In the genomic region with DNA sequence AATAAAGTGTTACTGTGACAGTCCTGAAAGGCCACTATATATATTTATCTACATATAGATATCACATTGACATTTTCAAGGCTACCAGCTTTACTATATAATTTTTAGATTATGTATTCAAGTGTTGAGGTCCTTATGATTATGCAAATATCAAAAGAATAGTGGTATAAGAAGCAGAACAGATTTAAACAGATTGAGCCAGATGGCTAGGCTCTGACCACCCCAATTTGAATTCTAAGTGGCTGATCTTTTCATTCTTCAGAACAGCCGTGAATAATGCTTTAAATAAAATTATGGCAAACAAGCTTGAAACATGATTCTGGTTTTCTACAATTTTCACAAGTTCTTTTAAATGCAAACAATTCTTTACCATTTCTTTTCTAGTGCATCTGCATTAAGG, we compare ENCODE assay signal across 20 mouse cellular contexts. TPM values are rescaled to one million over a fixed set of nuclear protein-coding genes. Genes with fewer than 3 reads are reported as not detected.
DNase-seq lines count a peak whose midpoint lies in the region; ATAC-seq and TF ChIP-seq lines count a peak whose summit lies in the region.
"Had no signal": no experiment of that assay in that cellular context is flagged by ENCODE, and none has a peak within 500 bp of the region (broad histone marks: within the 10 kb centered on the region; RNA-seq: fewer than 3 reads in every experiment).

No protein-coding gene starts in this region.

- peak overlapping the region; percentile 32; the same call in 1 of the 2 replicates for H3K27ac ChIP-seq in forebrain, embryonic 15.5 days (replicated peaks)
- H3K27ac ChIP-seq in forebrain, embryonic 13.5 days: no peak overlapping the region
- 0 out of 2 replicates have a peak overlapping the region, but pooled peaks have one; percentile 28 for H3K27ac ChIP-seq in layer of hippocampus, adult 2 months
- no peak overlapping the region for H3K27ac ChIP-seq in kidney, embryonic 16.5 days (ENCODE audit: low read length)
- H3K27ac ChIP-seq: embryonic facial prominence, embryonic 10.5 days; embryonic facial prominence, embryonic 12.5 days; forebrain, embryonic 12.5 days had no signal

- H3K4me3 ChIP-seq in forebrain, embryonic 15.5 days: no peak overlapping the region
- no peak overlapping the region for H3K4me3 ChIP-seq in forebrain, embryonic 13.5 days
- no peak overlapping the region for H3K4me3 ChIP-seq in layer of hippocampus, adult 2 months
- H3K4me3 ChIP-seq in kidney, embryonic 16.5 days (ENCODE audit: low read length): no peak overlapping the region
- H3K4me3 ChIP-seq: embryonic facial prominence, embryonic 10.5 days; embryonic facial prominence, embryonic 12.5 days; forebrain, embryonic 12.5 days had no signal

- no peak for TF ChIP-seq POLR2A in brain, embryonic 14.5 days (IDR thresholded peaks at IDR 0.05; ENCODE audit: borderline replicate concordance, extremely low read depth, insufficient read depth, insufficient read length, poor library complexity, severe bottlenecking)

- no peaks in the 10 kb centered on the region for H3K4me1 ChIP-seq in forebrain, embryonic 15.5 days
- H3K4me1 ChIP-seq in forebrain, embryonic 13.5 days: no peaks in the 10 kb centered on the region
- no peaks in the 10 kb centered on the region for H3K4me1 ChIP-seq in kidney, embryonic 16.5 days (ENCODE audit: insufficient read depth, low read length)
- H3K4me1 ChIP-seq: embryonic facial prominence, embryonic 10.5 days; embryonic facial prominence, embryonic 12.5 days; forebrain, embryonic 12.5 days had no signal

- WGBS in forebrain, embryonic 15.5 days: 49% methylated on average over 1 of the region's 1 CpGs
- WGBS in forebrain, embryonic 13.5 days: 53% methylated on average over 1 of the region's 1 CpGs
- WGBS in kidney, embryonic 16.5 days: 79% methylated on average over 1 of the region's 1 CpGs

- no peak for ATAC-seq in forebrain, embryonic 15.5 days (replicated peaks)
- ATAC-seq in forebrain, embryonic 13.5 days: no peak
- ATAC-seq in kidney, embryonic 16.5 days (ENCODE audit: low FRiP score, low TSS enrichment): no peak

- no peak overlapping the region for H3K9ac ChIP-seq in forebrain, embryonic 15.5 days (replicated peaks)
- no peak overlapping the region for H3K9ac ChIP-seq in forebrain, embryonic 13.5 days
- H3K9ac ChIP-seq in kidney, embryonic 16.5 days (replicated peaks; ENCODE audit: low read length): no peak overlapping the region
- H3K9ac ChIP-seq: embryonic facial prominence, embryonic 12.5 days; forebrain, embryonic 12.5 days had no signal

- H3K27me3 ChIP-seq in forebrain, embryonic 15.5 days: no peaks in the 10 kb centered on the region
- H3K27me3 ChIP-seq in forebrain, embryonic 13.5 days: no peaks in the 10 kb centered on the region
- no peaks in the 10 kb centered on the region for H3K27me3 ChIP-seq in kidney, embryonic 16.5 days (ENCODE audit: insufficient read depth, low read length)
- H3K27me3 ChIP-seq: embryonic facial prominence, embryonic 12.5 days; forebrain, embryonic 12.5 days had no signal

- TF ChIP-seq CTCF in layer of hippocampus, adult 2 months (conservative IDR thresholded peaks at IDR 0.05): no peak
- TF ChIP-seq CTCF in brain, embryonic 14.5 days (IDR thresholded peaks at IDR 0.05; ENCODE audit: borderline replicate concordance, extremely low read depth, insufficient read depth, insufficient read length): no peak

- no peak for DNase-seq in layer of hippocampus, adult 2 months (ENCODE audit: low spot score in 2 of 2)
- no peak for DNase-seq in layer of hippocampus, postnatal 14 days (ENCODE audit: low spot score in 2 of 2)
- peak; percentile 31 for DNase-seq in brain, embryonic 14.5 days (ENCODE audit: low read depth)
- DNase-seq: adrenal gland, adult 2 months; adrenal gland, postnatal 10 days; adrenal gland, postnatal 25 days; cerebellum, adult 11-12 months; cerebellum, adult 2 months; cerebellum, adult 9-10 months; cerebellum, postnatal 10 days; cerebellum, postnatal 25 days had no signal

- peaks cover 49% of the 10 kb centered on the region for H3K36me3 ChIP-seq in forebrain, embryonic 15.5 days
- H3K36me3 ChIP-seq in forebrain, embryonic 13.5 days (ENCODE audit: poor library complexity, severe bottlenecking): peaks cover 61% of the 10 kb centered on the region
- peaks cover 39% of the 10 kb centered on the region for H3K36me3 ChIP-seq in kidney, embryonic 16.5 days (ENCODE audit: insufficient read depth, low read length)

- H3K9me3 ChIP-seq in forebrain, embryonic 15.5 days: no peaks in the 10 kb centered on the region
- H3K9me3 ChIP-seq in forebrain, embryonic 13.5 days (replicated peaks): no peaks in the 10 kb centered on the region
- no peaks in the 10 kb centered on the region for H3K9me3 ChIP-seq in kidney, embryonic 16.5 days (ENCODE audit: low read length)
- H3K9me3 ChIP-seq: embryonic facial prominence, embryonic 10.5 days; embryonic facial prominence, embryonic 12.5 days; forebrain, embryonic 12.5 days had no signal

- no peak overlapping the region for H3K4me2 ChIP-seq in forebrain, embryonic 15.5 days (replicated peaks)
- H3K4me2 ChIP-seq in forebrain, embryonic 13.5 days: no peak overlapping the region
- no peak overlapping the region for H3K4me2 ChIP-seq in kidney, embryonic 16.5 days (replicated peaks; ENCODE audit: low read depth, low read length)
- H3K4me2 ChIP-seq: embryonic facial prominence, embryonic 12.5 days; forebrain, embryonic 12.5 days had no signal

RNA-seq across cellular contexts. Expression of gene Trmt13, which starts 17.1 kb away (rescaled TPM):
- polyA plus RNA-seq in forebrain, embryonic 15.5 days (2015; fragmentation: Nextera tagmentation; extraction: Ambion mirVana): 25.3 and 28.8 TPM in 2 replicates
- 30.7 TPM in 2 replicates for polyA plus RNA-seq in forebrain, embryonic 13.5 days (2015; fragmentation: Nextera tagmentation; extraction: Ambion mirVana)
- total RNA-seq in layer of hippocampus, adult 2 months (2021): 10 to 100 TPM; 17.9 to 24.4 TPM
- 10 to 100 TPM; 15.3 to 15.6 TPM for total RNA-seq in layer of hippocampus, postnatal 14 days (2021)
- 25.3 and 27.2 TPM in 2 replicates for polyA plus RNA-seq in brain, embryonic 14.5 days (2012; rRNA removed)
- 22.5 and 28.1 TPM in 2 replicates for polyA plus RNA-seq in kidney, embryonic 16.5 days (2015; fragmentation: Nextera tagmentation; extraction: Ambion mirVana)

RNA-seq across cellular contexts. Expression of gene Mfsd14a, which starts 31.0 kb away (rescaled TPM):
- polyA plus RNA-seq in forebrain, embryonic 15.5 days (2015; fragmentation: Nextera tagmentation; extraction: Ambion mirVana): 71.1 and 73.8 TPM in 2 replicates
- polyA plus RNA-seq in forebrain, embryonic 13.5 days (2015; fragmentation: Nextera tagmentation; extraction: Ambion mirVana): 68.5 and 72.6 TPM in 2 replicates
- total RNA-seq in layer of hippocampus, adult 2 months (2021): 10 to 100 TPM; 54.4 to 57.7 TPM
- total RNA-seq in layer of hippocampus, postnatal 14 days (2021): 10 to 100 TPM; 54.9 to 57.0 TPM
- 38.8 and 44.9 TPM in 2 replicates for polyA plus RNA-seq in brain, embryonic 14.5 days (2012; rRNA removed)
- polyA plus RNA-seq in kidney, embryonic 16.5 days (2015; fragmentation: Nextera tagmentation; extraction: Ambion mirVana): 104 TPM in 2 replicates

RNA-seq across cellular contexts. Expression of gene Sass6, which starts 36.7 kb away (rescaled TPM):
- polyA plus RNA-seq in forebrain, embryonic 15.5 days (2015; fragmentation: Nextera tagmentation; extraction: Ambion mirVana): 20.1 and 21.0 TPM in 2 replicates
- polyA plus RNA-seq in forebrain, embryonic 13.5 days (2015; fragmentation: Nextera tagmentation; extraction: Ambion mirVana): 28.4 and 29.7 TPM in 2 replicates
- 1 to 10 TPM; 7.4 to 9.4 TPM for total RNA-seq in layer of hippocampus, adult 2 months (2021)
- 1 to 10 TPM; 8.2 TPM for total RNA-seq in layer of hippocampus, postnatal 14 days (2021)
- polyA plus RNA-seq in brain, embryonic 14.5 days (2012; rRNA removed): 10.4 and 10.7 TPM in 2 replicates
- 17.9 and 23.0 TPM in 2 replicates for polyA plus RNA-seq in kidney, embryonic 16.5 days (2015; fragmentation: Nextera tagmentation; extraction: Ambion mirVana)

RNA-seq across cellular contexts. Expression of gene Gm43191, which starts 49.6 kb away (rescaled TPM):
- 0.32 TPM in 1 of 2 replicates, not detected in the other for polyA plus RNA-seq in forebrain, embryonic 15.5 days (2015; fragmentation: Nextera tagmentation; extraction: Ambion mirVana)
- polyA plus RNA-seq in forebrain, embryonic 13.5 days (2015; fragmentation: Nextera tagmentation; extraction: Ambion mirVana): 0.33 TPM in 1 of 2 replicates, not detected in the other
- not detected for total RNA-seq in layer of hippocampus, adult 2 months (2021)
- 1 to 10 TPM in 1 of 2 experiments, not detected in 1; 1.1 TPM for total RNA-seq in layer of hippocampus, postnatal 14 days (2021)
- polyA plus RNA-seq in brain, embryonic 14.5 days (2012; rRNA removed): not detected in 2 replicates
- 0.37 TPM in 1 of 2 replicates, not detected in the other for polyA plus RNA-seq in kidney, embryonic 16.5 days (2015; fragmentation: Nextera tagmentation; extraction: Ambion mirVana)
- total RNA-seq: adrenal gland, adult 2 months; adrenal gland, postnatal 10 days had no signal
- polyA plus RNA-seq: adrenal gland, adult 2 months; C2C12; cerebellum, adult 2 months; cortical plate, adult 2 months; embryonic facial prominence, embryonic 10.5 days; embryonic facial prominence, embryonic 12.5 days; embryonic facial prominence, embryonic 14.5 days; forebrain, embryonic 12.5 days had no signal

Comparison
In these comparisons a context has a peak if more than half of its experiments do, and no peak if none do; other contexts are left out.
1. H3K27ac ChIP-seq: peak in forebrain, embryonic 15.5 days (single experiment) and layer of hippocampus, adult 2 months (single experiment); none in forebrain, embryonic 13.5 days (single experiment) and kidney, embryonic 16.5 days (single experiment).